Mouse (Mus musculus) lung, postnatal 0 days (tissue): ENCODE data around the gene Dctn5.

Experiments used
- CTCF ChIP-seq: IDR thresholded peaks from 2 replicates; pipeline ENCODE4 v1.5.1; 2016; ENCODE audit warnings: antibody characterized with exemption, mild to moderate bottlenecking
- EP300 ChIP-seq: IDR thresholded peaks from 2 replicates; pipeline ENCODE4 v1.6.1; 2016; ENCODE audit warnings: antibody characterized with exemption, mild to moderate bottlenecking, control low read depth

DNA sequence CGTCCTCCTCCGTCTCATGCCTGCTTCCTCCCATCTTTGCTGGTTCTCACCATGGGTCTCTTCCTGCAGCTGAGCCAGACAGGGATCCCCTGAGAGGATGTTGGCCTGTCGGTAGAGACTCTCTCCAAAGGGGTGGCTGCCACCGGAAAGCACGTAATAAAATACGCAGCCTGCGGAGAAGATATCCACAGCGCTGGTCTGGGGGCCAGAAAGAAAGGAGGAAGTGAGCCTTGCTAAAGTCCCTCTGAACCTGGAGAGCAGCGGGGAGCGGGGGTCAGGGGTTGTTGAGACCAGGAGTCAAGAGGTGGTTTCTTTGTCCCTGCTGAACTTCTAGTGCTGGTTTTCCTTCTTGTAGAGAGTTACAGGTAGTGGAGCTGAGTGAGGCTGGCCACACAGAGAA is 38.8 kb downstream of the Dctn5 start:
- no peak for TF ChIP-seq CTCF
- no peak for TF ChIP-seq EP300
